Mouse (Mus musculus) c-Kit-positive CD71-positive TER-119-positive erythroid progenitor cells, embryonic 14.5 days (primary cell): ENCODE results near the gene Slc17a2.
A peak's percentile ranks its signal among the peaks of the same experiment; 100 is the strongest.
"Not testable (repeated sequence)": the region's sequence is repeated elsewhere in the genome, so short reads cannot be mapped to it uniquely, and the experiment has no call there.

Experiments used
- DNase-seq: peaks from one replicate; pipeline ENCODE4 v3.0.0-alpha.2; 2013; ENCODE audit warnings: low spot score

The Slc17a2 gene

DNA sequence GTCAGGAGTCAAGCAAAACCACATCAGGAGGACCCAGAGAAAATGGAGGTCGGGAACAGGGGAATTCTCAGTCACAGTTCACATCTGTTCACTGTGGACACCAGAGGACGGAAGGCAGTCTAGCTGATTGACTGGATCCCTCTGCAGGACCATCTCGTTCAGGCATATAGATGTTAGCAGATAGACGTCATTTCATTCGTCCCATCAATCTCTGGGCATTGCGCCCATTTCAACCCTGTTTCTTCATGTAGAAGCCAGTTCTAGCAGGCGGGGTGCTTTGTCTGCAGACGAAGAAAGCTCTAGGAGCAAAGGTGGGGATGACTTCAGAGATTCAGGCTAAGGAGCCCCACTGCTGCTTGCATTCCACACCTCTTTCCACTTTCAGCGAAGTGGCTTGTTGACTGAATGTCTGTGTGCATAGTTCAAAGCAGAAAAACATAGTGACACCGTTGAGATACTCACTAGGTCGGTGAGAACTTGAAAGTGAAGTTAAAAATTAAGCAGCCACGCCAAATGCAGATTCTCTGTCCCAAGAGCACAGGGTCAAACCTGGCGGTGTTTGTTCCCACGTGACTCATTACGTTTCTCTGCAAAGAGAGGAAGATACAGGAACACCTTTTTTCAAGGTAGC lies at the start of gene Slc17a2:
TSS of gene Slc17a2 (plus strand) at position 572 of the 631 bp plus-strand sequence.
- DNase-seq, result no peak

DNA sequence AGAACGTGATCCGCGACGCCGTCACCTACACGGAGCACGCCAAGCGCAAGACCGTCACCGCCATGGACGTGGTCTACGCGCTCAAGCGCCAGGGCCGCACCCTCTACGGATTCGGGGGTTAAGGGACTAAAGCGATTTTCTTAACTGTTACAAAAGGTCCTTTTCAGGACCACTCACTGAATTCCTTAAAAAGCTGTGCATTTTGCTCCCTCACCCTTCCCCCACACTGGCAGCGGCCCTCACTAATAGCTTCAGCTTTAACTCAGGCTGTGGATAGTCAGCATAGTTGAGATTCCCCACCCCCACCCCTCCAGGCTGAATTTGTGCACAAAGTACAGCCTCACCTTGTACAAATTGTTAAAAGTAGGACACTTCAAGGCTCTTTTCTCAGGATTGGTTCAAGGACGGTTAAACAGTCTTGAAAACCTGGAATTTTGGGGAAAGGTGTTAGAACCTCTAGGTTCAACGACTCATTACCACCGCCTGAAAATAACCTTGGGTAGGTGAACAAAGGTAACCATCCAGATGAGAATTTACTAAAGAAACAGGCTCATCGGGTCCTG lies 49.5 kb upstream of the Slc17a2 start:
- DNase-seq, result no peak

DNA sequence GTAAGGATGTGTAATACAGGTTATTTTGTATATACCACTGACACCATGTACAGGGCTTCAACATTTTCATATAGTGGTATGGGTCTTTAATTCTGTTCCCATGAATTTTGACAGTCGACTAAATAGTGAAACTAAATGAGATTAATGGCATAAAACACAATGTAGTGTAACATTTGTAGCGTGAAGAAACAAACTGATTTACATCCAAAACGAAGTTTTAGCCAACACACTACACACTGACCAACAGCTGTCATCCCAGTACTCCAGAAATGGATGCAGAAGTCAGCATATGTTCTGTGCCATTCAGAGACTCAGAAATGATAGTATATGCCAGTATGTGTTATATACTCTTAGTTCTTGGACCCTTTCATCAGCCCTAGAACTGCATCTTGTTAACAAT lies 48.9 kb upstream of the Slc17a2 start:
- DNase-seq, result peak; percentile 33

DNA sequence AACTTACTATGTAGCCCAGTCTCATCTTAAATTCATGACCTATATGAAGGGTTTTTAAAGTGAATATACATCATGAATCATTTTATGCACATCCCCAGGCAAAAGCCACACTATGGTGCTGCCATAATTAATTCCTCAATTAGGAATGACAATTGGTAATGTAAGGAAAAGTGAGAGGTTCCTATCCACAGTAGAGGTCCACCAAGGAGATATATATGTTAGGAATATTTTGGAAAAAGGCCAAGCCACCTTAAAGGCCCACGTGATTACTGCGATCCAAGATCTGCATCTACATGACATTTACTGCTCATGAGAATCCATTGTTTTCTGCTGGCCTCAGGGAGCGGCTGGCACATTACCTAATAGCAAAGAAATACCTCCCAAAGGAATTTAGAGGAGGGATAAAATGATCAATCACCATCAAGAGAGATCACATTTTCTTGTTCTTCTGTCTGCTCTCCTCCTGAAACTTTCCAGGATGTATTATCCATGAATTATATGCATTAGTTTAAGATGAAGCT lies 47.5 kb upstream of the Slc17a2 start:
- no peak for DNase-seq

DNA sequence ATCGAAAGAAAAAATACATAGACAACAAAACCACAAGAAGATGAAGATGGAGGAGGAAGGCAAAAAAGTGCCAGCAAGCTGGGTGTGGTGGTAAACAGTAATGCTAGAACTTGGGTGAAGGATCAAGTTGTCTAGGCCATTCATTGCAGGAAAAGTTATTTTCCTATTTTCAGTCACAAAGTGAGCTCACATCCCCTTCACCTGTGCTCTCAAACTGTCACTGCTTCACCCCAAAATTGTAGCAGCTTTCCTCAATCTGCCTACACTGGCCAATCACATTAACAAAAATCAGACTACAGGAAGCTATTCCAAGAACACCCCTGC lies 46.9 kb upstream of the Slc17a2 start:
- DNase-seq, result no peak

DNA sequence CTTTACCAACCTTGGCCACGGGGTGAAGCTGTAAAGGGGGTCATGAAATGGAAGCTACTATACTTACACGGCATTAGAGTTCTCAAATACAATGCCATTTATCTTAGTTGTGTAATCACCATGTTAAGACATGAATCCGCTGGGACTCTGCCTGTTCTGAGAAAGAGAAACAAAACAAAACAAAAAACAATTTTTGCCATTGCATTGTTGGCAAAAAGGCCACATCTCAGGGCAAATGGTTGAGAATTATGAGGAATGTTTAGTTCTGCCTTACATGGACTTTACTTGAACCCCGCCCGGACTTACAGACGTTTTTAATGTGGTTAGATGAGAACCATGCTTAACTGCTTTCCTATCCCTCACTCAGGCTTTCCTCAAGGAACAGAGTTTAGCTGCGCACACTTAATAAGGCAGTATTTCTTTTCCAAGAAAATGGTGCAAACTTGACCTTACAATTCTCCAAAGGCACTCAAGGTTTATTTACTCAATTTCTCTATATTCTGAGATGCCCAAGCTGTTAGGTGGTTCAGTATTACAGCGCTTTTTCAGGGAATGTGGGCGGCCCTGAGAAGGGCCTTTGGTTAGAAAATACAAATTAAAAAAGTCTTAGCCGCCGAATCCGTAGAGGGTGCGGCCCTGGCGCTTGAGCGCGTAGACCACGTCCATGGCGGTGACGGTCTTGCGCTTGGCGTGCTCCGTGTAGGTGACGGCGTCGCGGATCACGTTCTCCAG lies 46.4 kb upstream of the Slc17a2 start:
- peak; percentile 78 for DNase-seq

DNA sequence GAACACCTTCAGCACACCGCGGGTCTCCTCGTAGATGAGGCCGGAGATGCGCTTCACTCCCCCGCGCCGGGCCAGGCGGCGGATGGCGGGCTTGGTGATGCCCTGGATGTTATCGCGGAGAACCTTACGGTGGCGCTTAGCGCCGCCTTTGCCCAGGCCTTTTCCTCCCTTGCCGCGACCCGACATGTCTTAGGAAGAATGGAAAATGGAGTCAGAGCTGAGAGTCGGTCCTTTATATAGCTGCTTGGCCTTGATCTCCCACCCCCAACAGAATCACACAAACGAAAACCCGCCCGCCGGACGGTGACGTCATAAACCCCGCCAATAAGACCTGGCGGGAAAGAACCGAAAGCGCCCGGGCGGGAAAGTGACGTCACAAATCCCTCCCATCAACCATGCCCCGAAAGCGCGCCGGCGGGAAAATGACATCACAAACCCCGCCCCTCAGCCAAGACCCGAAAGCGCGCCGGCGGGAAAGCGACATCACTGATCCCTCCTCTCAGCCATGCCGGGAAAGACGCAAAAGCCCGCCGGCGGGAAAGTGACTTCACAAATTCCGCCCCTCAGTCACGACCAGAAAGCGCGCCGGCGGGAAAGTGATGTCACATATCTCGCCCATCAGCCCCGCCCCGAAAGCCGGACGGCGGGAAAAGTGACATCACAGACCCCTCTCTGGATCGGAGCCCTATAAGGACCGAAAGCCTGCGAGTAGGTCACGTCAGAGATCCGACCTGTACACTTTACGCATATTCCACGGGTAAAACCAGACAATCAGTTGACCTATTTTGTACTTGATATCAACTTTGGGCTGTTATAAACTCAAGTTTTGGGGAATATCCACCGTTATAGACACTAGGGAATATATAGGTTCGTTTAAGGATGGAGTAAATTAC lies 45.6 kb upstream of the Slc17a2 start, which contains the start of gene Hist1h4a:
TSS of gene Hist1h4a (minus strand) at position 259 of the 893 bp plus-strand sequence.
- peak; percentile 100 for DNase-seq

DNA sequence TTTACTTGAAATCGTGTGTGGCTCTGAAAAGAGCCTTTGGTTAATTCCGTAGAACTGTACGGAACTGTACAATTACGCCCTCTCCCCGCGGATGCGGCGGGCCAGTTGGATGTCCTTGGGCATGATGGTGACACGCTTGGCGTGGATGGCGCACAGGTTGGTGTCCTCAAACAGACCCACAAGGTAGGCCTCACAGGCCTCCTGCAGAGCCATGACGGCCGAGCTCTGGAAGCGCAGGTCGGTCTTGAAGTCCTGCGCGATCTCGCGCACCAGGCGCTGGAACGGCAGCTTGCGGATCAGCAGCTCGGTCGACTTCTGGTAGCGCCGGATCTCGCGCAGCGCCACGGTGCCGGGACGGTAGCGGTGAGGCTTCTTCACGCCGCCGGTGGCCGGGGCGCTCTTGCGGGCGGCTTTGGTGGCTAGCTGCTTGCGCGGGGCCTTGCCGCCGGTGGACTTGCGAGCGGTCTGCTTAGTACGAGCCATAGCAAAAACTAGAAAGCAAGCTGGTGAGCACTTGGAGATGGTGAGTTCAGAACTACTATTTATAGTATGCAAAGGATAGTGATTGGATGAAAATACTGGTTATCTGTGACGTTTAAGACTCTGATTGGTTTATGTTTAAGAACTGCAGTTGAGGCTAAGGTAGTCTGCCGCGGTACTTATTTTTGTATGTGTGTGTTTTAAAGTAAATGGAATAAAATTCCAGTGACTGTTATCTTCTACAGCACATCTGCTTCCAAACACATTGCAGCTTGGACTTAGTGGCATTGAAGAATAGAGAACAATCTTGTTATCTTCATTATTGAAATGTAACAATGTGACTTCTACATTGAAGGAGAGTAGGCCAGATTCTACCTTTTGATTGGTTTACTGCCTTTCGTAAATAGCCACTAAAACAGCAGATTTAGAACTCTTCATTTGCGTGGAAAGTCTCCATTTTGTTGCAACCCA lies 44.6 kb upstream of the Slc17a2 start, which contains the start of gene Hist1h3a:
TSS of gene Hist1h3a (minus strand) at position 516 of the 951 bp plus-strand sequence.
- peak; percentile 92 for DNase-seq

DNA sequence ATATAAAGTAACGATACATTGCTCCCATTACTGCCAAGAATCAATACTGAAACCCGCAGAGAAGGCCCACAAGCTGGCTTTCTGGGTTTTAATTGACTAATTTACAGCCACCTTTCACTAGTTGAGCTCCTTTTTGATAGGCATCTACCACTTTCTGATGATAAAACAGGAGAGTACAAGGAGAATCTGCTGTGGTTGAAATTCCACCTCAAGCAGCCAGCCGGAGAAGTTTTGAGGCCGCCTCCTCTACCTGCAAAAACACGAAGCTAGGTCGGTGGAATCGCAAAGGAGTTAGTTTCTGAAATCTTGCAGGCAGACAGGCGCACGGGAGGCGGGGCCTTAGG lies 43.6 kb upstream of the Slc17a2 start:
- DNase-seq, result no peak

DNA sequence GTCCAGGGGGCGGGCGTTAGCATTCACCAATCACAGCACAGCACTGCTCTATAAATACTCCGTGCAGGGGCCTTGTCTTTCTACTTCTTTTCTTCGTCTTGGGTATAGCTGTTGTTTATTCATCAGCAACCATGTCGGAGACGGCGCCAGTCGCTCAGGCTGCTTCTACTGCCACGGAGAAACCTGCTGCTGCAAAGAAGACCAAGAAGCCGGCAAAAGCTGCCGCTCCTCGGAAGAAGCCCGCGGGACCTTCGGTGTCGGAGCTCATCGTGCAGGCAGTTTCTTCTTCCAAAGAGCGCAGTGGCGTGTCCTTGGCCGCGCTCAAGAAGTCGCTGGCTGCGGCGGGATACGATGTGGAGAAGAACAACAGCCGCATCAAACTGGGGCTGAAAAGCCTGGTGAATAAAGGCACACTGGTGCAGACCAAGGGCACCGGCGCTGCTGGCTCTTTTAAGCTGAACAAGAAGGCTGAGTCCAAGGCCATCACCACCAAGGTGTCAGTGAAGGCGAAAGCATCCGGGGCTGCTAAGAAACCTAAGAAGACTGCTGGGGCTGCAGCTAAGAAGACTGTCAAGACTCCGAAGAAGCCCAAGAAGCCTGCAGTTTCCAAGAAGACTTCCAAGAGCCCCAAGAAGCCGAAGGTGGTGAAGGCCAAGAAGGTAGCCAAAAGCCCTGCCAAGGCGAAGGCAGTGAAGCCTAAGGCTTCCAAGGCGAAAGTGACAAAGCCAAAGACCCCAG lies 43.0 kb upstream of the Slc17a2 start, which contains the start of gene Hist1h1a:
TSS of gene Hist1h1a (plus strand) at position 81 of the 738 bp plus-strand sequence.
- peak; percentile 96 for DNase-seq

DNA sequence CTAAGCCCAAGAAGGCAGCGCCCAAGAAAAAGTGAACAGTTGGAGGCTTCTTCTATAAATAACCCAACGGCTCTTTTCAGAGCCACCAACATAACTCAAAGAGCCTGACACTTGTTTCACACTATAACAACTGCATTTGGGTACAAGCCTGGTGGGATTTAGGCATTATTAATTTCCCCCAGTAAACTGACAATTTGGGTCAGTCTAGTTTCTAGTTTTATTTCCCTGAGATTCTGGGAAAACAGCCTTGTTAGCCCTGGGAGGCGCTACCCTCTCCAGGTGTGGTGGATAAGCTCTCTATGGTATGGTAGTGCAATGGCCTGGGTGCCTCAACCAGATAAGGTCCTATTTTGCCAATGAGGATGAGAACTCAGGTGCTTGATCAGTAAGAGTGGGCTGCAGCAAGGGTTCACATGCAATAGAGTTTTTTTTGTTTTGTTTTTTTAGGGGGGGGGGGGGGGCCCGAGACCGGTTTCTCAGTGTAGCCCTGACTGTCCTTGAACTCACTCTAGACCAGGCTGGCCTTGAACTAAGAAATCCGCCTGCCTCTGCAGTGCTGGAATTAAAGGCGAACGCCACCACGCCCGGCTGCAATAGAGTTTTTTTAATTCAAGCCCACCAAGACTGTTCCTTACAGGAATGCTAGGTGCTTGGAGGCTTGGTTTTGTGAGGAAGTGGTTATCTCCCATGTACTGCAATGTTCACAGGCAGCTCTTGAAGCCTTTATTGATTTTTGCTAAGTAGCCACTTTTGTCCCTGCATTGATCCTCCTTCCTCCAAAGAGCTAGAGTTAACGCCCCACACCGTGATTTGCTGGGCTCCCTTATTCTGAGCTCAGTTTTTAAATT lies 42.2 kb upstream of the Slc17a2 start:
- peak; percentile 79 for DNase-seq

DNA sequence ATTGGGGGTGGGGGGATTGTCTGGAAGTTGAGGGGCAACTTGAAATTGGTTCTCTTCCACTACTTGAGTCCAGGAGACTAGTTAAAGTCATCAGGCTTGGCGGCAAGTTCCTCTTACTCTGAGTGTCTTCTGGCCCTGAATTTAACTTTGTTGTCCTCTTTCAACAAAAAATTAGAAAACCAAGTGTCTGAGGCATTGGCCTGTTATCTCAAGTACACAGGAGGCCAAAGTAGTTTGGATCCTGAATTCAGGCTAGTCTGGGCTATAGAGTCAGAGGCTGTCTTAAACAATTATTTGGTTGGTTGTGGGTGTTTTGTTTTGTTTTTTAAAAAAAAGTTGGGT lies 41.6 kb upstream of the Slc17a2 start:
- DNase-seq, result peak; percentile 64

DNA sequence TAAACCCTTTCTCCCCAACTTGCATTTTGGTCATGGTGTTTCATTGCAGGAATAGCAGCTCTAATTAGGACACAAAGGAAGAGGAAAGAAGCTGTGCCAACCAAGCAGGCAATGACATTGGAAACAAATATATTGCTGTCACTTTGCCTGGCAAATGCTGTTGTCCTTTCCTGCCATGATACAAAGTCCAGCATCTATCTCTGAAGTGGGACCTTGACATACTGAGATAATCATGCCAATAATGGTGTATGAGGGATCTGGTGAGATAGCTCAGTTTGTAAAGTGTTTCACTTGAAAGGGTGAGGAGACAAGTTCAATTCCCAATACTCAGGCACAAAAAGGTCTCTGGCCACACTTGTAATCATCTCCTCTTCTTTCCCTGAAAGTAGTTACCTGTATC lies 40.0 kb upstream of the Slc17a2 start:
- no peak for DNase-seq

DNA sequence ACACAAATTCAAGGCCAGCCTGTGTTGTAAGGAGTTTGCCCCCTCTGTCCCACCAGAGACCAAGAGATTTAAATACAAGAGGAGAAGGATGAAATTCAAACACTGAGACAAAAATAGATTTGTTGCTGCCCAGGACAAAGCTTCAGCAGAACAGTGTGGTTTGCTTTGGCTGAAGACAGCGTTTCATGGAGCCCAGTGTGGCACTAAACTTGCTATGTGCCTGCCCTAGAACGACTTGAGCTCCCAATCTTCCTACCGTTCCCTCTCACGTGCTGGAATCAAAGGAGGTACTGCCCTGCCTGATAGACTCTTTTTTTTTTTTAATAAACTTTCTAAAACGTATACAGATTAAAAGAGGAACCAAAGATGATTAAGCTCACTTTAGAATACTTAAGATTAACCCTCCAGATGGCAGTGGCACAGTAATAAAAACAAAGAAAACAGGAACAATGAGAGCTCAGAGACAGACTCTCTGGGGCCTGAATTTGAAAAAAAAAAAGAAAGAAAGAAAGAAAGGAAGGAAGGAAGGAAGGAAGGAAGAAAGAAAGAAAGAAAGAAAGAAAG lies 37.9 kb upstream of the Slc17a2 start:
- DNase-seq, result no peak

DNA sequence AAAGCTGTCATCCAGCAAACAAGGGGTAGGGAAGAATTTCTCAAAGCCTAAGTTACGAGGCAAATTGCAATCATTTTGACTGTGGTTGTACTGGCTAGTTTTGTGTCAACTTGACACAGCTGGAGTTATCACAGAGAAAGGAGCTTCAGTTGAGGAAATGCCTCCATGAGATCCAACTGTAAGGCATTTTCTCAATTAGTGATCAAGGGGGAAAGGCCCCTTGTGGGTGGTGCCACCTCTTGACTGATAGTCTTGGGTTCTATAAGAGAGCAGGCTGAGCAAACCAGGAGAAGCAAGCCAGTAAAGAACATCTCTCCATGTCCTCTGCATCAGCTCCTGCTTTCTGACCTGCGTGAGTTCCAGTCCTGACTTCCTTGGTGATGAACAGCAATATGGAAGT lies 37.2 kb upstream of the Slc17a2 start, which contains the start of gene Trim38:
TSS of gene Trim38 (plus strand) at position 301 of the 400 bp plus-strand sequence.
- not testable (repeated sequence) for DNase-seq

DNA sequence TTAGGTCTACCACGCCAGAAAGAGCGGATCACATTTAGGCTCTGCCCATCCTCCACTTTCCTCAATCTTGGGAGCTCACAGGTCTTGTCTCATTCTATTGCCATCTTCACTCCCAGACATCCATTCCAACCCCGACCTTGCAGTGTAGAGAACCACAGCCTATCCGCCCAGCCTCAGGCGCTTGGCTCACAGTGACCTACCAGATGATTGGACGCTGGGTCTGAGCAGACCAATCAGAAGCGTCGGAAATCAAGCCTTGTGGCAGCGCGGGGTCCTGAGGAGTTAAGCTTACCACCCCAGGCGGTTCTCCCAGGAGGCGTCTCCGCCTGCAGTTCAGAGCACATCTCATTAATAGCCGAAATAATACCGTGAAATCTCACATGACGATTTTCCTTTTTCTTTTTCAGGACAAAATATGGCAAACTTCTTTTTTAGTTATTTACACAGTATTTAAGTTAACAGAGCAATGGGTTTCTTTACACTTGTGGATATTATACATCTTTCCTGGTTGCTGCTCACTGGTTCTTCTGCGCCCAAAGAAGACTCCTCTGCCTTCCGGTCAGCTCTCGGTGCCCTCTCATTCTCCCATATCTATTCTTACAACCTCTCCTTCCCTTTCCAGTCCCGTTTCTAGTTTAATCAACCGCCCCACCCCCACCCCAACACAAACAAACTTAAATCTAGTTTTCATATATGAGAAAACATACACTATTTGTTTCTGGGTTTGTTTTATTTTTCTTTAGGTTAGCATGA lies 34.1 kb upstream of the Slc17a2 start:
- peak; percentile 84 for DNase-seq

DNA sequence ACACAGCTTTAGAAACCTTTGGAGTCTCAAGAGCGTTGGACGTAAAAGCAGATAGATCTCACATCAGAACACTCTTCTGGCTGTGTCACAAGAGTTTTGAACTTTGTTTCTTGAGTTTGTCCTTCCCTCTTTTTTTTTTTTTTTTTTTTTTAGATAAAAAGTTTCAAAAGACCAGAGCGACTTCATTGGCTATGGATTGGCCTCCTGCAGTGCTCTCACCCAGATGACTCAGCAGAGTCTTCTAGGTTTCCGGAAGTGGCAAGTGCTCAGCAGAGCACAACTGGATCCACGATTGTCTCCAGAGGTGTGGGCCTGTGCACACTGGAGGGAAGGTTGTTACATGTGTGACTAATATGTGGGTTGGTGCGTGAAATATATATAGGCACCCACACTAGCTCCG lies 28.5 kb upstream of the Slc17a2 start:
- DNase-seq, result no peak

DNA sequence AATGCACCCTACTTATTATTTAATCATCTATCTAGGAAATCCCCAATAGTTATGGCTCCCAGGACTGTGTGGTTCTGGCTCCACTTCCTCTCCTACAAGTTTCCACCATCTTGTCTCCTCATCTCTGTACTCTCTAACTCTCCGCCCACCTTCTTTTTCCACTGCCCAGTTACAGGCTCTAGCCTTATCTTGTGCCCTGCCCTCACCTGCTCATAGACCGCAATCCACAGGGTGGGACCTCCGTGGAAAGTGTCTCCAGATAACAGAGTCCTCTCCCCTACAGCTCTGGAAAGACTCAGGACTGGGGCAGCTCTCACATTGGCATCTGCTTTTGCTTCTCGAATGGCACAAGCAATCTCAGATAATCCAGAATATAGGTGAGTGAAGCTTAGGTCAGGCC lies 27.8 kb upstream of the Slc17a2 start:
- no peak for DNase-seq
